Mouse (Mus musculus) Patski (cell line): ENCODE results near the gene B3gnt3. TPM values are rescaled to one million over a fixed set of nuclear protein-coding genes. Genes with fewer than 3 reads are reported as not detected.

Source experiments
- ATAC-seq: fragments of 100-300 bp; one replicate; pipeline ENCODE4 v1.8.0; 2021
- CTCF ChIA-PET: fragments of 350-600 bp; sonication (Branson Sonifier 250); formaldehyde crosslinking; loops from one replicate; lab custom pipeline; 2022; ENCODE audit warnings: inconsistent platforms; lab: Charles Lee
- POLR2A ChIA-PET: fragments of 350-600 bp; sonication (Branson Sonifier 250); formaldehyde crosslinking; loops from one replicate; lab custom pipeline; 2022; ENCODE audit warnings: antibody characterized with exemption, inconsistent platforms; lab: Charles Lee
- DNase-seq: peaks from one replicate; pipeline ENCODE4 v3.0.0-alpha.2; 2011; ENCODE audit warnings: low read depth, low spot score
- H3K27me3 ChIP-seq: fragments of 371-371 bp; one replicate; pipeline ENCODE4 v1.5.1; 2021
- CTCF ChIP-seq: fragments of 100-300 bp; IDR thresholded peaks from one replicate; pipeline ENCODE4 v1.5.1; 2021
- in situ Hi-C: fragments of 300-500 bp; cut with MboI; formaldehyde crosslinking; loops from 3 replicates; pipeline ENCODE4 v1.11.1; 2018; ENCODE audit warnings: low pct_unique_long_range_greater_than_20kb, mixed read lengths
- polyA plus RNA-seq: library from polyadenylated mRNA; unstranded; gene quantifications from one replicate; pipeline ENCODE4 v1.2.3, GENCODE M21; 2021

The B3gnt3 gene
- polyA plus RNA-seq, 1 experiment from 2014 or later, result 1.4 TPM

DNA sequence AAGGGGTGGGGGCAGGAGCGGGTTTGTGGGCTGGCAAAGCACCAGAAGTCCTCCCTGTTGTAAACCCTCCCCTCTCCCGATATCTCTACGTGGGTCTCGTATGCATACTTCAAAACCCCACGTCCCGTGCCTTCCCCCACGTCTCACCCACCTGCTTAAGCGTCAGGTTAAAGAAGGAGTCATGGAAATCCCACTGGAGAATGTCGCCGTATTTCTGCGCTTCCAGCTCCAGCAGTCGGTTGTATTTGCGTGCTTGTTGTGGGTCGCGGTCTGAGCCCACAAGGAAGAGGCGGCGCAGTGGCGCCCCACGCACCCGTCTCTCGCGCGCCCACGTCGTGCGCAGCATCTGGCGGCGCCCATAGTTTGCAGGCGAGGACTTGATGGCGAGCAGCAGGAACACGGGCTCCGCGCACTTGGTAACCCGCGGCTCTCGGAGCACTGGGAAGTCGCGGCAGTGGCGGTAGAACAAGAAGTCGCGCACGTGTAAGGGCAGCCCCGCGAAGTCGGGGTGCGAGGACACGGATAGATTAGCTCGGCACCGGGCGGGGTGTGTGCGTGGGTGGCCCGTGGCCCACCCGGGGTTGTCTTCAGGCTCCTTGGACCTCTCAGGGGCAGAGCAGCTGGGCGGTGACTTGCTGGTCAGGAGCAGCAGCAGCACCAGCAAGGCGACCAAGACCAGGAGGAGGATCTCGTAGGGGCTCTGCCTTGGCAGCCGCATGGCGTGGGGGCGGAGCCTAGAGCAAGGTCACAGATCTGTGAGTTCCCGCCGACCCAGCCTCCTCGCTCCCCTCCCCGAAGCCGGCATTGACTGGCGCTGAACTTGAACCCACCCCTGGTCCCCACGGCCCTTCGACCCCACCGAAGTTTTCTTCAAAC, 8.2 kb downstream of the B3gnt3 start:
- CTCF ChIA-PET, result interaction anchor here (1.2 kb wide), 1 partner anchor 9 kb away, joined by 3 read pairs; no protein-coding TSS in a partner anchor
- in situ Hi-C loops, result no loop called here
- POLR2A ChIA-PET, result interaction anchor here (0.8 kb wide), 1 partner anchor 45 kb away, joined by 3 read pairs; no protein-coding TSS in a partner anchor
- DNase-seq (no peak), ATAC-seq (peak; percentile 45)
- no peak for TF ChIP-seq CTCF
- peaks cover 12% of the 10 kb centered on the region for H3K27me3 ChIP-seq

- ATAC-seq, result no peak
- no peak for TF ChIP-seq CTCF
These were observed 9.1 kb downstream of the B3gnt3 start for GRCm38 (mm10) chr8:71692509-71692908.

DNA sequence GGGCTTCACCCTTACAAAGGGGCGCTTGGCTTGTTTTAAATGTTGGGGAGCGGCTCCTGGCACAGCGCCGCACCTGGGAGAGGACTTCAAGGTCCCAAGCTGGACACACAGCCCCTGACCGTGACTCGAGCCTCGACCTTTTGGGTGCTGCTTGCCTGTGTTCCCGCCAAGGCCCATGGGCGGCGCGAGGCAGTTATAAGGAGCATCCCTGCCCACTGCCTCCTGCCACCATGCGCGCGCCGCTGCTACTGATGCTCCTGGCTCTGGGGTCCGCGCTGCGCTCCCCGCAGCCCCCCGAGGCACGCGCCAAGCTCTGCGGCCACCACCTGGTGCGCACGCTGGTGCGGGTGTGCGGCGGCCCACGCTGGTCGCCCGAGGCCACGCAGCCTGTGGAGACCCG, 12.6 kb downstream of the B3gnt3 start, which contains the start of gene Insl3:
Gene Insl3 (plus strand): TSS at position 187 of the 400 bp plus-strand sequence.
- DNase-seq (no peak), ATAC-seq (no peak)
- ChIA-PET CTCF (no interaction called here), POLR2A (no interaction called here)
- TF ChIP-seq CTCF, result no peak
- peaks cover 12% of the 10 kb centered on the region for H3K27me3 ChIP-seq
- in situ Hi-C loops, result no loop called here

More at GRCm38 (mm10) chr8:71692509-71692908, 9.1 kb downstream of the B3gnt3 start:
- ChIA-PET CTCF (no interaction called here), POLR2A (interaction anchor here (0.8 kb wide), 1 partner anchor 46 kb away, joined by 3 read pairs; no protein-coding TSS in a partner anchor)
- no peak for DNase-seq
- H3K27me3 ChIP-seq, result peaks cover 12% of the 10 kb centered on the region
- in situ Hi-C loops, result no loop called here

GRCm38 (mm10) chr8:71687616-71688015, 14.0 kb downstream of the B3gnt3 start:
- no peak for DNase-seq
- no peak for ATAC-seq
- ChIA-PET POLR2A (no interaction called here), CTCF (no interaction called here)
- H3K27me3 ChIP-seq, result peaks cover 2% of the 10 kb centered on the region
- no peak for TF ChIP-seq CTCF
- in situ Hi-C loops, result no loop called here

GRCm38 (mm10) chr8:71686143-71686734, 15.3 kb downstream of the B3gnt3 start:
- POLR2A ChIA-PET, result no interaction called here
- in situ Hi-C loops, result no loop called here
- no peaks in the 10 kb centered on the region for H3K27me3 ChIP-seq
- TF ChIP-seq CTCF, result no peak
- CTCF ChIA-PET, result interaction anchor here (1.8 kb wide), 1 partner anchor 16 kb away, joined by 5 read pairs; no protein-coding TSS in a partner anchor
- DNase-seq (no peak), ATAC-seq (no peak)

DNA sequence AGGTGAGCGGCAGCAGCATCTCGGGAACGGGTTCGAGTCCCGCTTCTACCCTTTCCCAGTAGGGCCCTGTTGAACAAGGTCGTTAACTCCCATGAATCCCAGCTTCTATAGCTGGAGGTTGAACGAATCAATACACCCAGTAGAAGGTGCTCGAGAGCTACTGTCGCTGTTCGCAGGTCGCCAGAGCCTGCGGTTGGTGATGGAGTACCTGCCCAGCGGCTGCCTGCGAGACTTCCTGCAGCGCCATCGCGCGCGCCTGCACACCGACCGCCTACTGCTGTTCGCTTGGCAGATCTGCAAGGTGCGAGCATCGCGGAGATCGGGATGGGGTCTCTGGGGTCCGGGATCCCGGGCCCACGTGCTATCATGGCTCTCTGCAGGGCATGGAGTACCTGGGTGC, 16.0 kb downstream of the B3gnt3 start:
- CTCF ChIA-PET, result interaction anchor here (1.8 kb wide), 1 partner anchor 17 kb away, joined by 5 read pairs; no protein-coding TSS in a partner anchor
- in situ Hi-C loops, result no loop called here
- no peak for DNase-seq
- ATAC-seq, result no peak
- no peak for TF ChIP-seq CTCF
- H3K27me3 ChIP-seq, result no peaks in the 10 kb centered on the region
- POLR2A ChIA-PET, result no interaction called here

DNA sequence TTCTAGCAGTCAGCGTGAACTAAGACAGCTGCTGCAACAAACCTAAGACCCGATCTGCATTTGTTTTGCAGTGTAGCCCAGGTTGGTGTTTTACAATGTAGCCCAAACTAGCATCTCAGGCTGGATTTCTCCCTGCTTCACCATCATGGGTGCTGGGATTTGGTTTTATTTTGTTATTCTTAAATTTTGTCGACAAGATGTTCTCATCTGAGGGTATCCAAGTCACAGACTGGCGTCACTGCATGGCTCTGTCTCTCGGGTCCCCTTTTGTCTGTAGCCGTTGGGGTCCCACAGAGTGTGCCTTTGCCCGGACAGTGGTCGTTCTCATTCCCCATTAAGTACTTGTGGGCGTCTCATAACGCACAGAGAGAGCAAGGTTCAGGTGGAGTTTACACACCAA, 16.9 kb downstream of the B3gnt3 start:
- in situ Hi-C loops, result no loop called here
- ChIA-PET CTCF (interaction anchor here (1.8 kb wide), 1 partner anchor 18 kb away, joined by 5 read pairs; no protein-coding TSS in a partner anchor), POLR2A (no interaction called here)
- no peaks in the 10 kb centered on the region for H3K27me3 ChIP-seq
- no peak for TF ChIP-seq CTCF
- no peak for ATAC-seq
- DNase-seq, result no peak

DNA sequence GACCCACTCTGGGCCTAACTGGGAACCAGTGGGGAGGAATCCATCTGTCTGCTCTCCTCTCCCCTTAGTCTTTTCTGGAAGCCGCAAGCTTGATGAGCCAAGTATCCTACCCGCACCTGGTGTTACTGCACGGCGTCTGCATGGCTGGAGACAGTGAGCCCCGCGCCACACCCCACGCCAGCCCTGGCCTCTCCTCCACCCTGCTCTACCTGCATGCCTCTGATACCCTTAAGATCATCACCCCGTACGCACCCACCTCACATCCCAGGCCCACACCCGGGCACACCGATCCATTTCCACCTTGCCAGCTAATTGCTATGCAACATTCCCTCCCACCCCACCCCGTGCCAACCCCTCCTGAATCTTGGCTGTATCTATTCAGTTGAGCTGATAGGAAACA, 18.8 kb downstream of the B3gnt3 start:
- in situ Hi-C loops, result no loop called here
- CTCF ChIA-PET, result interaction anchor here (1.0 kb wide), 1 partner anchor 12 kb away, joined by 4 read pairs; no protein-coding TSS in a partner anchor
- H3K27me3 ChIP-seq, result no peaks in the 10 kb centered on the region
- ATAC-seq (no peak), DNase-seq (no peak)
- TF ChIP-seq CTCF, result no peak
- POLR2A ChIA-PET, result interaction anchor here (0.6 kb wide), 1 partner anchor 213 kb away, joined by 3 read pairs; no protein-coding TSS in a partner anchor

DNA sequence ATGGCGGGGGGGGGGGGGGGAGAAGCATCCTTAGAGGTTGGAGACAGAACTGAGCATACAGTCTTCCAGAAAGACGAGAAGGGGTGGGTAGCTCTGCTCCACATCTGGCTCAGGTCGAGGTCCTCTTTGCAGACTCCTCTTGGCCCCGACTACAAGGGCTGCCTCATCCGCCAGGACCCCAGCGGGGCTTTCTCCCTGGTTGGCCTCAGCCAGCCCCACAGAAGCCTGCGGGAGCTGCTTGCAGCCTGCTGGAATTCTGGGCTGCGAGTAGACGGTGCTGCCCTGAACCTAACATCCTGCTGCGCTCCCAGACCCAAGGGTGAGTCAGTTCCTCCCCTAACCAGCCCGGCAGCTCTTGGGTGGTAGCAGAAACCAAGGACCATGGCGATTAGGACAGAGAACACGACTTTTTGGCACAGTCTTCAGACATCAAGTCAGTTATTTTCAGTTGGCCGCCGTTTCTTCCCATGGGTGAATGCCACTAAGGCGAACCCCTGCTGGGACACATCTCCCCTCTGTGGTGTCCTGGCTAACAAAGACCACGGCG, 20.1 kb downstream of the B3gnt3 start:
- no peaks in the 10 kb centered on the region for H3K27me3 ChIP-seq
- in situ Hi-C loops, result no loop called here
- ChIA-PET POLR2A (interaction anchor here (0.5 kb wide), 1 partner anchor 664 kb away, joined by 3 read pairs; no protein-coding TSS in a partner anchor), CTCF (interaction anchor here (0.8 to 1.1 kb wide), 4 partner anchors 9 to 28 kb away, joined by 3 to 5 read pairs (median 4); partner anchors contain the start of gene Unc13a)
- peak; percentile 94 for ATAC-seq
- DNase-seq, result peak; percentile 96
- no peak for TF ChIP-seq CTCF

DNA sequence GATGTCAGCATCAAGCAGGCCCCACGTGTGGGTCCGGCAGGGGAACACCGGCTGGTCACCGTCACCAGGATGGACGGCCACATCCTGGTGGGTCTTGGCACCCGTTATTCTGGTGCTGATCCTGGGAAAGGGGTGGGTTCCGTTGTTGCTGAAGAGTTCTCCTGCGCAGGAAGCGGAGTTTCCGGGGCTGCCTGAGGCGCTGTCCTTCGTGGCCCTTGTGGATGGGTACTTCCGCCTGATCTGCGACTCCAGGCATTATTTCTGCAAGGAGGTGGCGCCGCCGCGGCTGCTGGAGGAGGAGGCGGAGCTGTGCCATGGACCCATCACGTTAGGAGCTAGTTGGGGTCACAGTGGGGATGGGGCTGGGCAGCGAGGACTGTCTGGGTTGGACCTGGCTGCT, 21.1 kb downstream of the B3gnt3 start:
- TF ChIP-seq CTCF, result no peak
- in situ Hi-C loops, result no loop called here
- ATAC-seq (no peak), DNase-seq (no peak)
- ChIA-PET CTCF (interaction anchor here (0.7 to 0.8 kb wide), 2 partner anchors 29 to 444 kb away, joined by 3 read pairs; no protein-coding TSS in a partner anchor), POLR2A (interaction anchor here (0.6 kb wide), 1 partner anchor 9 kb away, joined by 3 read pairs; the partner anchor contains the start of gene Unc13a)
- no peaks in the 10 kb centered on the region for H3K27me3 ChIP-seq
